Mouse (Mus musculus) urinary bladder, postnatal 0 days (tissue): ENCODE measurements around the gene Cnppd1. TPM values are rescaled to one million over a fixed set of nuclear protein-coding genes. Genes with fewer than 3 reads are reported as not detected.

Experiments used
- polyA plus RNA-seq: library from polyadenylated mRNA; unstranded; fragments of >200 nt; fragmentation: Nextera tagmentation; extraction: Ambion mirVana; gene quantifications from 2 replicates; pipeline ENCODE4 v1.2.1, GENCODE M21; 2015

The Cnppd1 gene
- polyA plus RNA-seq: 30.9 and 33.7 TPM in 2 replicates

GRCm38 (mm10) chr1:75142301-75143261 is at the start of gene Cnppd1, which contains the start of gene Retreg2:
Gene Cnppd1 (minus strand): TSS chr1:75142711.
Gene Retreg2 (plus strand): TSS chr1:75142778.

GRCm38 (mm10) chr1:75191622-75192402 is 49.3 kb upstream of the Cnppd1 start, which contains the start of the genes Ankzf1 and Atg9a:
Gene Ankzf1 (plus strand): TSS chr1:75192151.
Gene Atg9a (minus strand): TSS chr1:75192196.

GRCm38 (mm10) chr1:75180105-75180590 is 37.6 kb upstream of the Cnppd1 start, which contains the start of gene Abcb6:
Gene Abcb6 (minus strand): TSS chr1:75180392.

GRCm38 (mm10) chr1:75168472-75169464 is 26.3 kb upstream of the Cnppd1 start, which contains the start of gene Zfand2b:
Gene Zfand2b (plus strand): TSS chr1:75168646.

GRCm38 (mm10) chr1:75133421-75134207 is 8.9 kb downstream of the Cnppd1 start, which contains the start of gene Slc23a3:
Gene Slc23a3 (minus strand): TSS chr1:75133890.

GRCm38 (mm10) chr1:75124346-75125321 is 17.9 kb downstream of the Cnppd1 start, which contains the start of gene Nhej1:
Gene Nhej1 (minus strand): TSS chr1:75125200.

Other genes with a start within 250 kb of the Cnppd1 start
- not detected in 2 replicates for gene Cryba2, start 249.6 kb downstream of the Cnppd1 start, polyA plus RNA-seq
- not detected in 2 replicates for gene Cfap65, start 207.1 kb downstream of the Cnppd1 start, polyA plus RNA-seq
- 0.08 TPM in 1 of 2 replicates, not detected in the other for gene Ihh, start 191.0 kb downstream of the Cnppd1 start, polyA plus RNA-seq
- 6.5 and 6.7 TPM in 2 replicates for gene Nhej1, start 17.5 kb downstream of the Cnppd1 start, polyA plus RNA-seq
- gene Slc23a3, start 8.8 kb downstream of the Cnppd1 start, polyA plus RNA-seq: 0.98 TPM in 2 replicates
- 23.0 and 25.4 TPM in 2 replicates for gene Retreg2, start 67 bp upstream of the Cnppd1 start, polyA plus RNA-seq
- gene Zfand2b, start 25.9 kb upstream of the Cnppd1 start, polyA plus RNA-seq: 27.1 and 30.9 TPM in 2 replicates
- 11.4 and 15.1 TPM in 2 replicates for gene Abcb6, start 37.7 kb upstream of the Cnppd1 start, polyA plus RNA-seq
- 12.1 and 14.3 TPM in 2 replicates for gene Ankzf1, start 49.4 kb upstream of the Cnppd1 start, polyA plus RNA-seq
- 25.4 and 26.5 TPM in 2 replicates for gene Atg9a, start 49.5 kb upstream of the Cnppd1 start, polyA plus RNA-seq
- gene Glb1l, start 68.1 kb upstream of the Cnppd1 start, polyA plus RNA-seq: 7.8 and 8.9 TPM in 2 replicates
- 66.2 and 71.5 TPM in 2 replicates for gene Stk16, start 68.1 kb upstream of the Cnppd1 start, polyA plus RNA-seq
- 37.9 and 41.5 TPM in 2 replicates for gene Tuba4a, start 77.2 kb upstream of the Cnppd1 start, polyA plus RNA-seq
- not detected in 2 replicates for gene A630095N17Rik, start 89.4 kb upstream of the Cnppd1 start, polyA plus RNA-seq
- 20.6 and 27.3 TPM in 2 replicates for gene Dnajb2, start 93.7 kb upstream of the Cnppd1 start, polyA plus RNA-seq
- gene Ptprn, start 121.8 kb upstream of the Cnppd1 start, polyA plus RNA-seq: 0.30 TPM in 2 replicates
- gene Resp18, start 135.7 kb upstream of the Cnppd1 start, polyA plus RNA-seq: 0.29 TPM in 1 of 2 replicates, not detected in the other
- gene Dnpep, start 175.3 kb upstream of the Cnppd1 start, polyA plus RNA-seq: 153 and 154 TPM in 2 replicates
- gene Des, start 217.6 kb upstream of the Cnppd1 start, polyA plus RNA-seq: 2,029 and 2,461 TPM in 2 replicates
- 51.1 and 53.5 TPM in 2 replicates for gene Speg, start 232.6 kb upstream of the Cnppd1 start, polyA plus RNA-seq